Mouse (Mus musculus) CD8-positive naive resting alpha-beta T cell, adult 2 months (primary cell): ENCODE measurements at regions not wholly inside any gene's neighbourhood (a gene's known extent, or its start where the extent isn't known, plus 50 kb on each side); places are given as distances from the start of the nearest gene placed in this dataset.

Experiments
- DNase-seq, 2 experiments: peaks; one replicate each; pipeline ENCODE4 v3.0.0; 2022; ENCODE audit warnings: low read depth in 2 of 2, low spot score in 2 of 2

DNA sequence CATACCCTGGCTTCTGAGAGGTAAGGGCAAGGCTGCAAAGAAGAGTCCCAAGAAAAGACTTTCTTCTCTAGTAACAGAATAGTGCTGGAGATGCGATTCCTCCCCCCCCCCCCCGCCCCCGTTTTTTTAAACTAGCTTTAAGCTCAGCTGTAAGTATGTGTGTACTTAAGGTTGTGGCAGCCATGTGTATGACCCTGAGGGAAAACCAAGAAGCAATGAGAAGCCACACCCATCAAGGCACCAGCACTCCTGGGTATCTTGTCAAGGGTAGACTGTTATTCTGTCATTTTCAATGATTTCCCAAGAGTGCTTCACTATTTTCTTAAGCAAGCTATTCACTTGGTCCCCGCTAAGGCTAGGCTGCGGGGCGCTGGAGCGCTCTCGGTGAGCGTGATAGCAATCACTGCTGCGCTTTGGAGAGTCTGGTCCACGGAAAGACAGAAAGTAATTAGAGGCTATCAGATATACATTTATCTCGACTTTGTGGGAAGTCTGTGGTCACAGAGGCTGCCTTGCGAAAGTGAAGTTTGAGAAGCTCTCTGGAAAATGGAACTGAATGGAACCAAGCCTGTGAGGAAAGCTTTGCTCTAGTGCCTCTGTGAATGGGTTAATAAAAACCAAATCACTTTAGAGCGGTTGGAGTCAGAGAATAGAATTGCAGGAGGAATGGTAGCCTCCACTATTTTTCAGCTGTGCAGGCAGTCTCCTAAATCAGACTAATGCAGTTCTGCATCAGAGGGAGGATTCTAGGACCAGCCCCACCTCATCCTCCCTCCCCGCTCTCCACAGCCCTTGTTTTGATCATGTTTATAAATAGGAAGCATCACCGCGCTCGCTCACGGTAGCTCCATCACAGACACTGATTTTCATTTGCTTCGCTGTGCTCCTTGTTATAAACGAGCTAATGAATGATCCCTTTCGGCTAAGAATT is 114.8 kb upstream of the Bmp2 start:
- DNase-seq = no peak

DNA sequence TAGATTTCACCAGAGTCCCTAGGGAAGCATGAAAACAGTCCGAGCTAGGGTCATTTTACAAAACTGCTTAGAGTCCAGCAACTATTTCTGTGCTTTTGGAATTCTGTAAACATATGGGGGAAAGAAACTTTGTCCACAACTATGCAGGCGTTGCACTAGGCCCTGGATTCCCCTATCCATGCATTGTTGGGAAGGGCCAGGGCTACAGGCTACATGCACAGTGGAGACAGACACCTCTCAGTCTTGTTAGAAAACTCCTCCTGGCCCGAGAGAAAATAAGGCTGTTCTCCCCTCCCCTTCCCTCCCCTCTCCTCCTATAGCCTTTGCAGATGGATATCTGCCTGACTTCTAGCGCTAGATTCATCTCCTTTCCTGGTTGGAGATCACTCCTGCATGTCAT is 113.9 kb upstream of the Bmp2 start:
- no peak for DNase-seq

DNA sequence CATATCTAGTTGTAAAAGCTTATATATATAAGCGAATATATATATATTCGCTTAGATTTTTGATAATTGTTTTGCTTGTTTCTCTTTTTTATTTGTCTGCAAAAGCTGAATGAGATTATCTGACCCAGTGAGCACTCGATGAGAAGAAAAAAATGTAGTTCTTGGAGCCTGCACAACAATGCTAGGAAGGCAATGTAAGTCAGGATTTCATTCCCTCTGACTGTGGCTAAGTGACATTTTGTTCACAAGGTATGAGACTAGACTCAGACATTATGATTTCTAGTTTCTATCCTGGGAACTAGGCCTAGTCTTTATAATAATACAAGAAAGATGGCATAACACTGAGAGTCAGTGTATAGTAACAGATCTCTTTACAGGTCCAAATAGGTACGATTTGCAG is 108.9 kb upstream of the Bmp2 start:
- no peak for DNase-seq

DNA sequence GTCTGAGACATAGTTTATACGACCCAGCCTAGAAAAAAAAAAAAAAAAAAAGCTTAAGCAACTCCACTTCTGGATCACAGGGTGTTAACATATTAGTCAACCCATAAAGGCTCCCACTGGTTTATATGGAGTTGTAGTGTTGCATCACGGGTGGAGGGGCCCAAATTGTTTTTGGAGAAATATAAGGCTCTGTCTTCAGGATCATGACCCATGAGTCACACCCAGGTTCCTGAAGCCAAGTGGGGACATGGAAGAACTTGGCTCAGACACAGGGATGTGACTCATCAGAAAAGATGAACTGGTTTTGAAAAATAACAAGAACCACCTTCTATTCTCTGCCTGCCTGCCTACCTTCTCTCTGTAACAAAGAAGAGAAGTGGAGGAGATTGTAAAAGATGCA is 108.5 kb upstream of the Bmp2 start:
- no peak for DNase-seq

DNA sequence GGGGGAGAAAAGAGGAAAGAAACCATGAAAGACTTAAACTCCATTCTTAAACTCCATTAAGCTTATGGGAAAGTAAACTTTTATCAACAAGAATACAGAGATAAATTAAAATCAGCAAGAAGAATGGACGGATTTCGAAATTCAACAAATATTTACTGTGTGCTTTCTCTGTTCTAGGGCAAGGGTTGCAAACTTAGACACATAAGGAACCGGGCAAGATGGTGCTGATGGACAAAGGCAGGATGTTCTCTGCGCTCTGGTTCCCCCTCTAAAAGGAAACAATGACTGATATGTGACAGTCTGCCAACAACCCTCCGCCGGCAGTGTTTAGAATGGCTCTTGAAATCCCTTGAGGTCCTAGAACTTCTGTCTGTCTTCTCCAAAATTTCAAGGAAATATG is 99.0 kb upstream of the Bmp2 start:
- no peak for DNase-seq

DNA sequence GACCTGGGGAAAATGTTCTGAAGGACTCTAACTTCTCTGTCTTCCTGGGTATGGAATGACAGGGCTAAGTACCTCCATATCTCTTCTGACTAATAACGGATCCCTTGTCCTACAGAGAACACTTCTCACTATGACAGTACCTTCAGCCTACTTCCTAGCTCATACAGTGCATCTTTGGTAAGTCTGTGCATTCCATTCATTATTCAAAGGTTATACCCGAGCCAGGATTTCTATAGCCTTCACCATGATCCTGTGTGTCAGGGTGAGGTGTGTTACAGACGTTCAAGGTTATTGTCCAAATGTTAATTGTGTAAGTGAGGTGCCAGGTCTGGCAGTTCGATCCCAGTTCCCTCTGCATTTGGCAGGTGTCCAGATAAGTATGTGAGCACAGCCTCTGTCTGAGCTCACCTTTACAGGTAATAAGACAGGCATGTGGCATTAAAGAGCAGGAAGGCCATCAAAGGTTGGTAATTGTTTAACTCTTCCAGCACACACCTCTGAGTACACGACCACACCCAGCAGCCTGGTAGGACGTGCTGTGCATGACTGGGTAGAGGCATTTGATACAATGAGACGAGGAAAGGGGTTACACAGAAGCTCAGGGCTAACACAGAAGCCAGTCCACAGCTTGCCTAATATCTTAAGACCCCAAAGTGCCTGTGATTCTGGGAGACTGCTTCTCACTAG is 96.3 kb upstream of the Bmp2 start:
- DNase-seq = no peak

DNA sequence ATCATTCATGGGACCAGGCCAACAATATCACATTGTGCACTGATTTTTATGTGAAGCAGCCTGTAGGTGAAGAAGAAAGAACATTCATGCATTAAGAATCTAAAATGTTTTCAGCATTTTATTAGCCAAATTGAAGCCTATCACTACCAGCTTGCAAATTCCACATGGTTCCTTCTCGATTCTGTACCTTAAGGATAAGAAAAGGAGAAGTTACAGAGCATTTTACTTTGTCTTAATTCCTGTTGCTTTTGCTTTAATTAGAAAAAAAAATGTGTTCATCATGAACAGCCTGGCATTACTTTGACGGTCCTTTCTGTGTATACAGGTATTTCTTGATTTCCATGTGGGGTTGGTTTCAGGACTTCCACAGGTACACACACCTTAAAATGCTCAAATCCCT is 95.2 kb upstream of the Bmp2 start:
- no peak for DNase-seq

DNA sequence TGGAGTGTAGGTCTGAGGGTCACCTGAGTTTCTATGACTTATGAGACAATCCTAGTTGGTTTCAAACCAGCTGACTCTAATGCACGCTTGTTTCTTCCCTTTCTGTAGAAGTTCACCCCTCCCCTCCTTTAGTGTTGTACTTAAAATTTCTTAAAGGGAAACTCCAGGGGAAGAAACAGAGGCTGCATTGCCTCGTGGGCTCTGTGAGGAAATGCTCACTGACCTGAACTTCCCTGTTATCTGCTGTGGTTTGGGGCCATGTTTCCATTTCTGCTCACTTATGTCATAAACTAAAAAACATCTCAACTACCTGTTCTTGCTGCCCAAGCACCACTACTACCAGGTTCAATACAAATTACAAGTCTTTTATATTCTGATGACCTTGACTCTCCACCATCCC is 93.2 kb upstream of the Bmp2 start:
- DNase-seq = no peak

DNA sequence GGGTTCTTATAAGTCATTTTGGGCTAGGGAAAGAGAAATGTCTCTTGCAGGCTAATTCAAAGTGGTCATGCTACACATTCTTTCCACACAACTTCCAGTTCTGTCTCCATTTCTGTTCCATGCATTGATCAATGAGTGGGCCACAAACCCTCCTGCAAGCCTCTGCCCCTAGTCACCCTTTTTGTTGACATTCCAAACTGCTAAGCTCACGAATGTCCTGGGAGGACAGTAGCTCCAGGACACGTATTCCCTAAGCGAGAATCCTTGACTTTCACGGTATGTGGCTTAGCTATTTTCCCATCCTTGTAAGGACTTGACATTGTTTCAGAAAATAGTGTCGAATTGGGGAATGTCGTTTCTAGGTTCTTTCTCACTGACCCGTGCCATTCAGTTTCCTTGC is 91.1 kb upstream of the Bmp2 start:
- DNase-seq = no peak

DNA sequence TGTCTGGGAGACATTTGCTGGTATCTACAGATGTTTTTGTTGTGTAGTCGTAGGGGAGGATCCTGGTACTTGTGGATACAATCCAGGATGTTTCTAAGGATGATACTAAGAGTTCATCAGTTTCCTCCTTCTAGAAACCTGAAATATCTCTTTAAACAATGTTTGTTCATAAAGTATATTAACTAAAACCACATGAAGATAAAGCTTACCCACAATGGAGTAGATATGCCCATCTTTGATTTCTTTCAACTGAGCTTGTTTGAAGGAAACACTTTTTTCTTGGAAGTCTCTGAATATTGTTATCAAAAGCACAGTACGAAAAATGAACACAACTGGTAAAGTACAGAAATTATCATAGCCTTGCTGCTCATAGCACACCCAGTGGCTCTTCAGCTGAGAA is 89.6 kb upstream of the Bmp2 start:
- DNase-seq = no peak

DNA sequence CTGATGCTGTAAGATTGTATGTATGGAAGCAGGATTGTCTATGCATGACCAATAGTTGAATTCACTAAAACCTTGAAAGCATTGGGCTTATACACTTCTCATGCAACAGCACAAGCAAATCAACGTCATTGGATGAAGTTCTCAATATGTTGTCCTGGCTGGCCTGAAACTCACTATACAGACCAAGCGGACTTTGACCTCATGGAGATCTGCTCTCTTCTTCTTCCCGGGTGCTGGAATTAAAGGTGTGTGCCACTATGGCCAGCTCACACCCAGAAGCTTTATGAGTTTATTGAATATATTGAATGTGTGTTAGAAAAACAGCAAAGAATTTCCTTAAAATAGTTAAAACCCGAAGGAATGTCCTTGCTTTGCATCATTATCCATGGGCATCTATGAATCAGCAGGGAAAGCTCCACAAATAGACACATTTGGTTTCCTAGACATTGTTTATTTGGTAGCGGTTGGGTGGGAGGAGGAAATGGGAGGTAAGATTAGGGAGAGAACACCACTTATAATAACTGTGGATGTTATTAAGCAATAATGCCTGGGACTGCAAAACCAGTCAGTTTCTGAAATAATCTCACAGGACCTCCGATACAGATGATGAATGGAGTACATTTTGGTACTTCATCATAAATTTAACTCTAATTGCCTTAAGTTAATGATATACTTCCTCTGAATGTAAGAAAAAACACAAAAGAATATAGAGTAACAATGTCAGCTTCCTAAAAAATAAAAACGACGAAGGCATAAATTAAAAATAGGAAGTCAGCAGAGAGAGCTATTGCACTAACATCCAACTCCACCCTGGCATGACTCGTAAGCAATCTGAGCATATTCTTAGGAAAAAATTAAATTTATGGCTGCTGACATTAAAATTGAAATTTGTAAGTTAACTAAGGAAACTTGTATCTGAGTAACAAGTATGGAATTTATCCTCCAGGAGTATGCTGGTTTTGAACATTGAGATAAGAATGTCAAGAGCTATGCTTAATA is 84.5 kb upstream of the Bmp2 start:
- no peak for DNase-seq

DNA sequence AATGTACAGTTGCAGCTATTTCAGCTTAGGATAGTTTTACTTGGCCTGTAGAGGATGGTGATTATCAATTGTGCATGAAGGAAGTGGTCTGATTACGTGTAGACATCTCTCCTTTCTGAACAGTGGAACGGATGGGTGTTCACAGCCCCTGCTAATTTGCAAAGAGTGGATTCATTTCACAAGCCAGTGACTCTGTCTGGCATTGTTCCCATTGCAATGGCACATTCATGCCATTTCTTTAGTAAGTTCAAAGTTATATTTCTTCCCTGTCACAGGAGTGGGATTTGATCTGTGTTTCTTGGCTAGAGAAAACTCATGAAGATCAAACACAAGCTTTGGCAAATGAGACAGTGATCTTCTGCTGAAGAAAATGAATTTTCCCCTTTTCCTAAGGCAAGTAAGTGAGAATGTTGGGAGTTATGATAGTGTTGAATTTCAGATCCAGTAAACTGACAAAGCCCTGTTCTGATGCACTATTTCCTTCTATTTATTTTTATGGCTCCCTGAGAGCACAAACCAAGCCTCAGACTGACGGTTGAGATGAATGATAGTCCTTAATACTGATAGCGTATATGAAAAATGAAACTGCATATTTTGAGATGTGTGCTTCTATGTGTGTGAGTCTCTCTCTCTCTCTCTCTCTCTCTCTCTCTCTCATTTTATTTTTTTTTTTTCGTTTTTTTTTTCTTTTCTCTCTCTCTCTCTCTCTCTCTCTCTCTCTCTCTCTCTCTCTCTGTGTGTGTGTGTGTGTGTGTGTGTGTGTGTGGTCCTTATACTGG is 78.8 kb upstream of the Bmp2 start:
- DNase-seq = no peak

DNA sequence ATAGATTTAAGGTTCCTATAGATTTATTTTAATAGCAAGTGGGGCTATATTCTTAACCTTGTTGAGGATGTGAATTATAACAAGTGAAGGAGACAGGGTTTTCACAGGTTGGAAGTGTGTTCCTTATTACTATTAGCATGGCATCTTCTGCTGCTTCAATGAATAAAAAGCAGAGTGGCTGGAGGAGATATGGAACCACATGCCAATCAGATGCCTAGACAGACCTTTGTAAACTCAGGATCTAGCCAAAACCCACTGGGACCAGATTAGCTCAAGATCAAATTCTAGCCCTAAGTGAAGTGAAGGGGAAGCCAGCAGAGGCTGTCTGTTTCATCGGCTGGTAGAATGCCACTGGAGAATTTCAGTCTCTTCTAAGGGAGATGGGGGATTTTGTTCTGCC is 77.8 kb upstream of the Bmp2 start:
- DNase-seq = no peak

DNA sequence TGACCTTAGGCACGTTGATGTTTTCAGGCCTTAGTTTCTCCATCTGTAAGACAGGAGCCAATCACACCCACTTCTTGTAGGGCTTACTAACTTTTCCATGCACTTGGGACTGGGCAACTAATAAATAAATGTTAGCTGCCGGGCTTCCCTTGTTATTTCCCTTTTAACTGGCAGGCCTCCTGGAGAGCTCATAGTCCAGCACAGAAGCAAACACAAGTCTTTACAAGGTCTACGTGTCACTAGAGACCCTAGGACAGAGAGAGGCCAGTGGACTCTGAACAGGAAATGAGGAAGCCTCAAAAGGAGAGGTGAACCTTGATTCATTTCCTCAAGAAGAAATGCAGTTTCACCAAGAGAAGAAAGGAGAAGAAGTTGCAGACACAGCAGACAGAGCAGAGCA is 71.1 kb upstream of the Bmp2 start:
- no peak for DNase-seq

DNA sequence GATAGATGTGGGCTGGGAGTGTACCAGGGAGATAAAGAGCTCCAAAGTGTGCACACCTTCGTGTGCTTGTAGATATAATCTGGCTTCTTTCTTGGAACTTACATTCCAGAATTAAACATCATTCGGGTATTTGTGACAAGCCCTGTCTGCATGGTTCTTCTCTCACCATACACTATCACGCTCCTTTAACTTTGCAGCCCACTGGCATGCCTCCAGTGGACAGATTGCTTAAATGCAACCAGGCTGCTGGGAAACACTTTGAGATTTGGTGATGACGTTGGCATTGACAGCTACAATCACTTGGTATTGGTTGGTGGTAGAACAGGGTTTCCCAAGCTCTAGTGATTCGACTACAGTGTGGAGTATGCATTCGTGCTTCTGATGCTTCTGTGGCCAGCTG is 70.7 kb upstream of the Bmp2 start:
- no peak for DNase-seq

DNA sequence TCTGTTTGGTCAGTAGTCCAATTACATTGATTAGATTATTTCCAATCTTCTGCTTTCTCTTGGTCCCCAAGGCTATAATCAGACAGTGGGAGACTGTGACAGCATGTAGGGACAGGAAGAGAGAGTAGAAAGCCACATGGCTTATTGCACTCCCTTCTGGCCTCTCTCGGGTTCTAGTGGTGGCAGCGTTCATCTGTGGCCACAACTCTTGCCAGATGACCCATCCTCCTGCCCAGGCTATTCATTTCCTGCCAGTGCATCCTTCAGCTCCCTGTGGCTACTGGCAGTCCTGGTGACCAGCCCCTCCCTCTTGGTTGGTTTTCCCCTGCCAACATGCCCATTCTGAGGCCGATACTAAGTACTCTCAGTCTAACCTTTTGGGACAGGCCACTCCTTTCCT is 70.2 kb upstream of the Bmp2 start:
- DNase-seq = no peak

DNA sequence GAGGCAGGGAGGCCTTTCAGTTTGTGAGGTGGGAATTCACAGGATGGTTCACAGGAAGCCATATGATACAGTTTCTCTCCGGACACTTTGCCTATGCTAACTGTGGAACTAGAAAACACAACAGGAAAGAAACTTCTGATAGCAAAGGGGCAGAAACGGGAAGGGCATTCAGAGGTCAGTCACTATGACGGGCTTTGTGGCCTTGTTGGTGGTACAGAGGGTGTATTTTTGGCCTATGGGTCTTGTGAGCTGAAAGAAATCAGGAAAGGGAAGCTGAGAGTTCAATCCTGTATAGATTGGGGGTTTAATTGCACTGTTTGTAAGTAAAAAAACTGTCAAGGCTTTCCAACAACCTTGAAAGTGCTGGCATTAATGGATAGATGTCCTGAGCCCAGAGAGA is 56.5 kb upstream of the Bmp2 start:
- no peak for DNase-seq

DNA sequence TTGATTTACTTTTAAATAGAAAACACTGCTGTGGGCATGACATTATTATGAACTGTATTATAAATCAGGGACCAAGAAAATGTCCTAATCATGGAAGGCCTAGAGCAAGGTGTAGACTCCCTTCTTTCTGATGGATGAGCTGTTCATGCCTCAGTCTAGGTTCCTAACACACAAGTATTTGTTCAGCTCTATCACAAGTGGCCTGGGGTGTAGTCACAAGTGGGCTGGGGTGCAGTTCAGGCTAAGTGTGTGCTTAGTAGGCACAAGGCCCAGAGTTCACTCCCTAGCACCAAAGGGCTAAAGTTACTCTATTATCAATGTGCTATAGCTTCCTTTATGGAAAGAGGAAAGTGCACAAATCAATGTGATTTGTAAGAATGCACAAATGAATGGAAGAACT is 55.6 kb upstream of the Bmp2 start:
- DNase-seq = no peak

DNA sequence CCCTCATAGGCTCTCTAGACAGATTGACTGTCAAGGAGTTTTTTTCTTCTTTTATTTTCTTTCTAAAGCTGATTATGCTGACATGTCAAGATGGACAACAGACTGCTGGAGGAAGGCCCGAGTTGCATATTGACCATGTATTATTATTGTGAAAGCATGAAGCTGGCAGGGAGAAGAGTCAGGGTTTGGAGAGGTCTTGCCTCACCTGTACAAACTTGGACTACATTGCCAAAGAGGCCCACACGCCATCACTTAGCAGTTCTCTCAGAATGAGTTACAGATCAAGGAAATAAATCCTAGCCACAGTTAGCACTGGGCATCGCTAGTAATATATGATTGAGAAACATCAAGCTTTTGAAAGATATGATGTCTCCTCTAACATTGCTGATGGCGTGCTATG is 54.9 kb upstream of the Bmp2 start:
- DNase-seq = no peak

DNA sequence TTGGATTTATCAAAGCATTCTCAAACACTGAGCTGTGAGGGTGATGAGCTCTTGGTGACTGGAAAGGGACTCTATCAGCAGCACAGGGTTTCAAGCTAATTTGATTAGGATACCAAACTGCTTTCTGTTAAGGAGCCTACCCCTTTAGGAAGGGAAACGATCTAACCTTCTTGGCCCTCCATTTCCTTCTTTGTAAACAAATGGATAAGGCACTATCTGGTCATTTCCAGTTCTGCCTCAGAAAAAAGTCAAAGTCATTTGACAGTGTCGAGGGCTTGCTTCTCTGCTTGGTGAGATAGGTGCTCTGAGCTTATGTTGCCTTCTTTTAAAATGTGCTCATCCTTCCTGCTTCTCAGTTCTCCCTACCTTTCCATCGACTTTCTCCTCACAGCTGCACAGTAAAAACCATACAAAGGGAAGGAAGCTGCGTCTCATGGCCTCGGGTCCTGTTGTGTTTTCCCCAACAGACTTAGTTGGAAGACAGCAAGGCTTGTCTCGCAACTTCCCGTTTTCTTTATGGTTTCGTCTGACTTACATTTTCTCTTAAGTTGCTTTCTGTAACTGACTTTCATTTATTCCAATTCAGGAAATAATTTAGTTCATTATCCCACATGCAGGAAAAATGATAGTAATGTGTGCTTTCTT is 54.3 kb upstream of the Bmp2 start:
- no peak for DNase-seq
